Mouse (Mus musculus) urinary bladder, adult 18-20 months (tissue): ENCODE results near the gene Dlgap3.

Experiments
- DNase-seq, 2 experiments: peaks; one replicate each; pipeline ENCODE4 v3.0.0; 2022; ENCODE audit warnings: low spot score in 2 of 2, mixed read lengths in 2 of 2

Dlgap3 gene

DNA sequence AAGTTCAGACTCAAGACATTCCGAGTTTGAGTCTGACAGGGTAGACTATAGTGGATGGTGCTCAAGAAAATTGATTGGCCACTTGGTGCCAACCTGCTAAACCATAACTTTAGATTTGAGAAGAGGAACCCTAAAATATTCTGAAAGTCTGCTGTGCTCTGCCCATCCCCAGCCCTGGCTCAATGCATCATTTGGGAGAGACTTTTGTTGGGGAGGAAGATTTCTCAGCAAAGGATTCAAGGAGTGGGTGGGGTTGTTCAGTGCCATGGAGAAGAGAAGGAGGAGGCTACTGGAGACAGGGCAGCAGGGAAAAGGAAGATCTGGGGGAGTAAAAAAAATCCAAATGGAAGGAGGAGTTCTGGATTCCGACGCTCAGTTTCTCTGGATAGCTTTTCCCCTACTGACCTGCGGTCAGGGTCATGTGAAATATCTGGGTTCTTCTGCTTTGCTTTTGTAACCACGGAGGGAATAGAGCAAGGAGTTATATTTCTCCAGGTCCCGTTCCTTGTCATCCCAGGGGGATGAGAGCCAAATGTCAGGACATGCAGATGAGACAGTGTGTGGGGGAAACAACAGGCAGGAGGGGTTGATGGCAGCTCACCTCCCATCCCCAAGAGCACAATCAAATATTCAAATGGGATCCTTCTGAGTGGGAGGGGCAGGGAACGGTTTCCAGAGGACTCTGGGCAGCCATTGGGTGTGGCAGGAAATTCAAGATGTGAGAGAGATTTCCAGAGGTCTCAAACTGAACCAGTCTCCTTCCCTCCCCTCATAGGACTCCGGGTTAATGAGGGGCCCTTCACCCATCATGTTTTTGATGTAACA, 5.3 kb downstream of the Dlgap3 start:
- DNase-seq, result no peak

DNA sequence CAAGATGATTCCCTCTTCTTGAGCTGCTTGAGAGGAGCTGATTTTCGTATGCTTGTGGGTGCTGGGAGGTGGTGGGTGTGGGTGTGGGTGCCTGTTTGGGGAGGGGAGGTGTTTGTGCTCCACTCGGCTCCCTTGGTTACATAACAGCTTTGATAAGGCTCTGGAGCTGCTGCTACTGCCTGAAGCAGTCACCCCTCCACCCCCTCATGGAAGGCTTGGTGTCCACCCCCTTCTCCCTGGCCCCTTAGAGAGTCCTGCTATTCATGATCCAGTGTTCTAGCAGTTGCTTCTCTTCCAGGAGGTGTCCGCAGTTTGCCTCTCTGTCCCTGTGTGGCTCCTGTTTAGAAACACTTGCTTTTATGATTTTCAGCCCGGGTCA, 5.9 kb downstream of the Dlgap3 start:
- no peak for DNase-seq

DNA sequence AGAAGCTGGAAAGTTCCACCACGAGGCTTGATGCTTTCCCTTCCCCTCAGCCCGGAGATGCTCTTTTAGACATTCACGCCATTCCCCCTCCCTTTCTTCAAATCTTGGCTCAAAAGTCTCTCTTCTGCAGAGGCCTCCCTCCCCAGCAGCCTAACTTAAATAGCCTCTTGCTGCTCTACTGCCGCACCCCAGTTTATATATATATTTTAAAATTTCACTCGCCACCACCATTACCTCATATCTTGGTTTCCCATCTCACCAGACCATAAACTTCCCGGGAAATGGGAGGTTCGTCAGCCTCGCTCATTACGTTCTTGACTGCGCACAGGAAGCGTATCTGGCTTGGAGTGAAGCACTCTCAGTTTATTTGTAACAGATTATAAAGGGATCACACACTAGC, 9.0 kb downstream of the Dlgap3 start:
- DNase-seq, result no peak

DNA sequence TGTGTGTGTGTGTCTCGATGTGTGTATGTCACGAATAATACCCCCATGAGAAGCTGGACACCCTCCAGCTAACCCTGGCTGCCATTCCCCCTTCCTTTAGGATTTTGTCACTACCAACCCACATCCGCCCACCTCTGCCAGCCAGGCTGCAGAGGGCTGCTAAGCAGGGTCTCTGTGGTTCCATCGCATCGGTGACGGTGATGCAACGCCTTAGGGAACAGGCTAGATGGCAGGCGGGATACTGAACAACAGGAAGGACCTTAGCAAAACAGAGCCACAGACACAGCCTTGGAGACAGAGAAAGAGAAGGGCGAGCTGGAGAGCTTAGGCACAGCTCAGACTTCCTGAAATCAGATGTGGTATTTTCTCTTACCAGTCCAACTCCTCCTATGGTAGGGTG, 9.7 kb downstream of the Dlgap3 start:
- no peak for DNase-seq

DNA sequence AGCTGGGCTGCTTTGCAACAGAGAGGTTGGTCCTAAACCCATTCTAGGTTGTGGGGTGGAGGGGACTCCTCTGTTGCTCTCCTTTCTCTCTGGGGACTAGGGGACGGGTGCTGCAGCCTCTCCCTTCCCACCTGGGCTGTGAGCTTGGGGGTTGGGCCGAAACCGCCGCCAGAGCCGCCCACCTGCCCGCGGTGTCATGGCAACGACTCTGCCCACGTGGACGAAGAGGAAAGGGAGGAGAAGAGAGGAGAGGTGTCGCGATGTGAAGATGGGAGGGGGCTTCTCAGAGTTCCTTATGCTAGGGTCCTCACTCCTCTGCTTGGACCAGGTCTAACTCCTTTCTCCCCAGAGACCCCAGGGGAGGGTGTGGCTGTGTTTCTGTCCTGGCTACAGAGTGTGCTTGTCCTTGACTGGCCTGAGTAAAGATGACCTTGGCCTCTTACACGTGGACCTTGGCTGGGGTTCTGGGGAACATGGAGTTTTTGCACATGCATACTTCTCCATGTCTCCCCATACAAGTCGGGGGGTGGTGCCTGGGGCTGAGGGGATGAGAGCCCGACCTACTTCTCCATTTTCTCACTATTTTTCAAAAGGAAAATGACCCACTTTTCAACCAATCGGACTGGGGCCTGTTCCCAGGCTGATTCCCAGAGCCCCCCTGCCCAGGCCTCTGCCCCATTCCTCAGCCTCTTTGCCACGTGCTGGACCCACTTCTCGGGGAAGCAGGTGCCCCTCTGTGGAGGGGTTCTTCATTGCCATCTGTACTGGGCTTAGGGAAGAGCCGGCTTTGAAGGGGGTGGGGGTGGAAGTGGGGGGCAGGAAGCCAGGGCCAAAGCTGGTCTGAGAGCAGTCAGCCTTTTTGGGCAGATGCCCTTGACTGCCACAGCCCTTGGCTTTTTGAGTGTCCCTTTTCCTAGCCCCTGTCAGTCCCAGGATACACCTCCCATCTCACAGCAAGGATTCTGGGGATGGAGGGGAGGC, 10.8 kb downstream of the Dlgap3 start:
- no peak for DNase-seq

DNA sequence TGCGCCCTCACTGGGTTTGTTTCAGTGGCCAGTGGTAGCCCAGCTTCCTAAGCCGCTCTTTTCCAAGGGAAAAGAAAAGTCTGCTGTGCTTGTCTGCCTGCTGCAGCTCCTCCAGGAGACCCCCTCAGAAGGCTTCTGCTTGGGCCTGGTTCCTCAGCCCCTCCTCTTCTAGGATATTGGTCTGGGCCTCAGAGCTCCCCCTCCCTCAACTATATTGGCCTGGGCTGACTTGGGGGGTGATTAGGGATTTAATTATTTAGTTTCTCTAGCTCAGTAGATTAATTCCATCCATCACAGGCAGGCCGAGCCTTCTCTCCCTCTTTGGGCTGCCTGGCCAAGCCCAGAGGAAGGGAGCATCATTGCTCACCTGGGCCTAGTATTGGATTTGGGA, 11.4 kb downstream of the Dlgap3 start:
- no peak for DNase-seq

DNA sequence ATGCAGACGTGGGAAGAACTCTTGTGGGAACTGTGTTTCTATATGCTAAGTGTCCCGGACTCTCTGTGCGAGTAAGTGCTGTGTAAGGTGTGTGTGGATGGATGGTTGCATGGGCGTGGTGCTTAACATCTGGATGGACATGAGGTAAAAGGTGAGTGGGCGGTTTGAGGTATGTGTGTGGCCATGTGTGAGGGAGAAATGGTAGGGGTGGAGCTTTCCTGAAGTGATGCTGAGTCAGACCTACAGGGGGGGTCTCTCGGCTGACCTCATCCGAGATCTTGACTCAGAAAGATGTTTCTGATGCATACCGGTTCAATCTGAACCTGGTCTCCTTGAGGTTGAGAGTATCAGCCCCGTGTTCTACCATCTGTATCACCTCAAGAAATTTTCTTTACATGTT, 12.0 kb downstream of the Dlgap3 start:
- DNase-seq, result no peak

DNA sequence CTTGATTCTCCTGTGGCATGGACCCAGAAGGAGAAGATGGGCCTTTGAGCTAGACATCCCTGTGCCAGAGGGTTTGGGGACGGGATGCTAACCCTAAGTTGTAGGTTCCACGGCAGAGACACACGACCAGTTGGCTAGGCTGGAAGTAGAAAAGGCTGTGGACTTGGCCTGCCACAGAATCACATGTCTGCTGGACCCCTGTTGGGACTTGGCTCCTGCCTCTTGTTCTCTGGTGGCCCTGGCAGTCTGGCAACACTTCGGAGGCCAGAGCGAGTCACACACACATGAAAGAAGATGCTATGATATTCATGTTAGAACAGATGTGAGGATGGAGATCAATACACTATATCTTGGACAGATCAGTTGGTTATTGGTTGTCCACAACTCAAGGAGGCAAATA, 14.9 kb downstream of the Dlgap3 start:
- DNase-seq, result no peak

DNA sequence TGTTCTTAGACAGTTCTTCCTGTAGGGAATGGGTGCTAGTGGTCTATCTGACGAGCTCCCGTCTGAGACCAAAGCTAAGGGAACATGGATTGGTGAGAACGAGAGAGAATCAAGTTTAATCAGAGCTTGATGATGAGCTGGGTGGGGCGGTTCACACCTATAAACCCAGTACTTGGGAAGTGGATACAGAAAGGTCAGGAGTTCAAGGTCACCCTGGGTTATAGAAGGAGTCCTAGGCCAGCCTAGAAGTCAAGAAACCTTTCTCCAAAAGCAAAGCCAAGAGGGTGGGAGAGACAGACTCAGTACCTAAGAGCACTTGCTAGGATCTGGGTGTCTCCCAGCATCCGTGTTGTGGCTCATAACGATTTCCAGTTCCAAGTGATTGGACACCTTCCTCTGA, 21.9 kb downstream of the Dlgap3 start:
- DNase-seq, result no peak

DNA sequence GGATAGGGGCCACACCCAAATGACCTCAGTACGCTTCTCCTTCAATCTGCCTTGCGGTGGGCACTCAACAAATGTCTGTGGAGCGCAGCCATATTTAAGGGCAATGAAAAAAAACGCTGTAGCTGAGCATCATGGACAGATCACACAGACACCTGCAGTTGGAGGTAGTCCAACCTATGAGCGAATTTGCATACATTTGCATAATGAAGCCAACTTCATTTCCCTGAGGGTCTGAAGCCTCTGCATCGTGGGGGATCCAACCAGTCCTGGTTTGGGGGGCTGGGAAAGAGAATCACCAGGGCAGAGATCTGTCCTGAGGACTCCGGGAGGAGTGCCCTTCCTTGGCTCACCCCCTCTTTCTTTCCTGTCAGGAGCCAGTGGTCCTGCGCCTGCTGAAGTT, 23.7 kb downstream of the Dlgap3 start:
- DNase-seq, result no peak

DNA sequence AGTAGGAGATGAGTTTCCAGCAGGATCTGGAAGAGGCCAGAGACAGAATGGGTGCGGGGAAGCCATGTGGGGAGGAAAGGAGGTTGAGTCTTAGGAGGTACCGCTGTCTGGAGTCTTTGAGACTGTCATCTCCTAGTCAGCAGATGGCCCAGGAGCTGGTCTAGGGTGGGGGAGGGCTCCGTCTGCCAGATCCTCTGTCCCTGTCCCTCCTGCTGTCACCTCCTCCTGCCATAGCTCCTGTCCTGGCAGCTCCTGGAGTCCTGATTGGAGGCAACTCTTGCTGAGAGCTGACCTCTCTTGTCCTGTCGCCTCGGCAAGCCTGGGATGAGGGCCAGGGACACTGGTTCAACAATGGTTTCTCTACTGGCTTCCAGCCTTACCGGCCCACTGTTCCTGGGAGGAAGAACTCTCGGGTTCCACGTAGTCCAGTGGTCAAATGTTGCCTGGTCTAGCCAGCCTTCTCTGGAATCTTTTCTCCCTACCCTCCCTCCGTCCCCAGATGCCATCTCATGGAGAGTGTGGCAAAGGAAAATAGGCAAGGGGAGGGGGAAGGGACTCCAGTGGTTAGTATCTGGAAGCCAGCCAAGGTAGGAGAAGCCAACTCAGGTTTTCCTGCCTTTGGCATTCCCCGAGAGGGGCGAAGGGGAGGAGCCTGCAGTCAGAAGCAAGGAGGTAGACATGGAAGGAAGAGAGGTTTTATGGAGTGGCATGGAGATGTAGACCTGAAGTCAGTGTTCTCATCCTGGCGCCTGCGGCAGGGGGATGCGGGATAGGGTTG, 24.6 kb downstream of the Dlgap3 start:
- DNase-seq, result no peak

DNA sequence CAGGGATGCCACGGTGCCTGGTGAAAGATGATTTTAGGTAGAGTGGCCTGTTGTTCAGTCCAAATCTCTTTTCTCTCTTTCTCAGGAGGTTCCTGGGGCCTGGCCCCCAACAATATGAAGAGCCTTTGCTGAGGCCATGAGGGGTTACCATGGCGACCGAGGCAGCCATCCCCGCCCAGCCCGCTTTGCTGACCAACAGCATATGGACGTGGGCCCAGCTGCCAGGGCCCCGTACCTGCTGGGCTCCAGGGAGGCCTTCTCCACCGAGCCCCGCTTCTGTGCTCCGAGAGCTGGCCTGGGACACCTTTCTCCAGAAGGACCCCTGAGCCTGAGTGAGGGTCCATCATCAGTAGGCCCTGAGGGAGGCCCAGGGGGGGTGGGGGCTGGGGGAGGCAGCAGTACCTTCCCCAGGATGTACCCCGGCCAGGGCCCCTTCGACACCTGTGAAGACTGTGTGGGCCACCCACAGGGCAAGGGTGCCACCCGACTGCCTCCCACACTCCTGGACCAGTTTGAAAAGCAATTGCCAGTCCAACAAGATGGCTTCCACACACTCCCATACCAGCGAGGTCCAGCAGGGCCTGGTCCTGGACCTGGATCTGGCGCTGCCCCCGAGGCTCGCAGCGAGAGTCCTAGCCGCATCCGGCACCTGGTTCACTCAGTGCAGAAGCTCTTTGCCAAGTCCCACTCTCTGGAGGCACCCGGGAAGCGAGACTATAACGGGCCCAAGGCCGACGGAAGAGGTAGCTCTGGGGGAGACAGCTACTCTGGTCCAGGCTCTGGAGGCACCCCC, 25.7 kb downstream of the Dlgap3 start:
- DNase-seq, result no peak

DNA sequence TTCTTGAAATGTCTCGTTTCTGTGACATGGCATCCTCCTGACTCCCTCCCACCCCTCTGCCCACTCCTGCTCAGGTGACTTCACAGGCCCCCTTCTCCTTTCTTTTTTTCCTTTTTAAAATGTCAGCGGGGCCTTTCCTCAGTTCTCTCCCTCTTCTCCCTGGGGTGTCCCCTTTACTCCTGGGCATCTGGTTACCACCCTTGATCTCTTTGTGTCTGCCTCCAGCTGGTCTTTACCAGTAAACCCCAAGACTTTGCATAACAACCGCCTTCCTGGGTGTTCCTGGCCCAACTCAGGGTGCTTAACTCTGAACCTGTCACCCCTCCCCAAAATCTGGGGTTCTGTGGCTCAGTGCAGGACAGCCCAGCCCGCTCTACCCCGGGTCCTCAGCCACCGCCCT, 29.6 kb downstream of the Dlgap3 start:
- DNase-seq, result no peak

DNA sequence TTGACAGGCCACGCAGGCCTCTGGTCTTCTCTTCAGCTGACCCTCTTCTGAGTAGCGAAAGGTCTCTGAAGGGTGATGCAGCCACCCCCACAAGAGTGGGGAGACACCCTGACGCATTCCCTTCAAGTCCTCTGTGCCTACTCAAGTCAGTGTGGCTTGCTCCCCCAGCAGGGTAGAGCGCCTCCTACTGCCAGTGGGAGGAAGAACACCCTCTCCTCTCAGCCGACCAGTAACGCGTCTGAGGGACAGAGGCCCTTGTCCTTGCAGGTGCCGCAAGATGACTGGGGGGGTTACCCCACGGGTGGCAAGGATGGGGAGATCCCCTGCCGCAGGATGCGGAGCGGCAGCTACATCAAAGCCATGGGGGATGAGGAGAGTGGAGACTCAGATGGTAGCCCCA, 30.4 kb downstream of the Dlgap3 start:
- no peak for DNase-seq

DNA sequence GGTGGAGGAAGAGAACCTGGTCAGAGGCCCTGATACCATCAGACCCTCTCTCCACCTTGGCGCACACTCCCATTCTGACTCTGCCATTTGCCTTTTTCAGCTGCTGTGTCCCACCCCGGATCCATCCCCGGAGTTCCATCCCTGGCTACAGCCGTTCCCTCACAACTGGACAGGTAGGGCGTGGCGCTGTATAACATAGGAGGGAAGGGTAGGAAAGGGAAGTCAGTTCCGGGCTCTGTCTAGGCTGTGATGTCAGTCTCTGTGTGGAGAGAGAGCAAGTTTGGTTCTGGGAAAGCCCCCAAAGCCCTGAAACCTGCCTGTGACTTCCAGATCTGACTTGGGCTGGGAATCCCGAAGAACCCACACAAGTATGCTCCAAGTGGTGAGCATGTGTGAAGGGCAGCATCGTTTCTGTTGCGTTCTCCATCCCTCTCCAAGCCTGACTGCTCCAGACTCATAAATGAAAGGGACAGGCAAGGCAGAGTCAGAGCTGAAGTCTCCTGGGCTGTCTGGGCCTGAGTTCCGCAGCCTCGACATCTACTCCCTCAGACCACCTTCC, 31.2 kb downstream of the Dlgap3 start:
- DNase-seq, result no peak

DNA sequence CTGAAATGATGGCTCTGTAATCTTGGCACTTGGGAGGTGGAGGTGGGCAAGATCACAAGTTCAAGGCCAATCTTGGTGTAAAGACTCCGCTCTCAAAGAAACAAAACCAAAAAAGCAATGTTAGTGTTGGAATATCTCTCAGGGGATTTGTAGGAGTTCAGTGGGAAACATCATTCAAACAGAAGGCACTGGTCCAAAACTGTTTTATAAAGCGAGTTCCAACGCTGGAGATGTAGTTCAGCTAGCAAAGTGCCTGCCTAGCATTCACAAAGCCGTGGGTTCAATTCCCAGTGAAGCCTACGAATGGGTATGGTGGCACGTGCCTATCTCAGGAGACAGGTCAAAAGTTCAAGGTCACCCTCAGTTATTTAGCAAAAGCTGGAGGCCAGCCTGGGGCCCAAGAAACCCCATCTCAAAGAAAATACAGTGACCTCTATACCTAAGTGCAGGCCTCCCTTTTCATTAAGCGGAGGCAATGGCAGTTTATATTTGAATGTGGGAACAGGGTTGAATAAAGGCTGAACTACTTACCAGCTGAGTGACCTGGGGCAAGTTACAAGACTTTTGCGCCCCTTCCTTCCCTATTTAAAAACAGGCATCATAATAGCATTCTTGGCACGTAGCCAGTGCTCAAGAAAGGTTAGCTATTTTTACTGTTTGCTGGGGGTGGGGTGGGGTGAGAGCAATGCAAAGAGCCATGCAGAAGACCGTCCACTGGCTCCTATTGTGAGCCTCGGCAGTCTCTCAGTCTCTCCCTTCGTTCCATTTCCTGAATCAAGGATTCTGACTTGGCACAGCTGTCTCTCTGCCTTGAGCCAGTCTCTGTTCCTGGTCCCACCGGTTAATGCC, 32.0 kb downstream of the Dlgap3 start:
- no peak for DNase-seq

DNA sequence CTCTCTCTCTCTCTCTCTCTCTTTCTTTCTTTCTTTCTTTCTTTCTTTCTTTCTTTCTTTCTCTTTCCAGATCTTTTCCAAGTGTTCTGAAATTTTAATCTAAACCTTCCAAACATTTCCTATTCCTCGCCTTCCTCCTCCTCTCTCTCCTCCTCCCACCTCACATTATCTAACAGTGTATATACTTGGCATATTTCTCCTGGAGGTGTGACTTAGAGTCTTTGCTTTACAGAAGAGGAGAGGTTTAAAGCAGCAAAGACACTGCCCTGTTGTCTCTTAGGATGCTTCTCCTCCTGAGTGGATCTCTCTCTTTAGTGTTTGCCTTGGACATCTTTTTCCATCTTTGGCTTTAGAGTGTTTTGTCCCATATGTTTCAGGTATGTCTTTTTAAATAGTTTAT, 34.1 kb downstream of the Dlgap3 start:
- DNase-seq, result no peak

DNA sequence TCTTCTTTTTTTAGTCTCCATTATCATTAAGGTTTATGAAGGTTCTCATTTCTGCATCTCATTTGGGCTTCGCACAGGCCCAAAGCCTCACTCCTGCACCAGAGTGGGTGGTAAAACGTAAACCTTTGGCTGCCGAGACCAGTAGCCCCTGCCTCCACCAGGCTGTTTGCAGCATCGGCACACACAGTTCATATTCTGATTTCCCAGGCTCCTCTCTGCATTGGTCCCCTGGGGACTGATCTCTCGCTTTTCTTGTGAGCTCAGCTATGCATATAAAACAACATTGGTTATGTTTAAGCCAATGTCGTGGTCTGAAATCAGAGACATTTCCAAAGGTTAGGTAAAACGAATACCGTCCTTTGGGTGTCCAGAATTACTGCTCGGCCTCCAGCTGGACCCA, 42.3 kb downstream of the Dlgap3 start:
- DNase-seq, result no peak

DNA sequence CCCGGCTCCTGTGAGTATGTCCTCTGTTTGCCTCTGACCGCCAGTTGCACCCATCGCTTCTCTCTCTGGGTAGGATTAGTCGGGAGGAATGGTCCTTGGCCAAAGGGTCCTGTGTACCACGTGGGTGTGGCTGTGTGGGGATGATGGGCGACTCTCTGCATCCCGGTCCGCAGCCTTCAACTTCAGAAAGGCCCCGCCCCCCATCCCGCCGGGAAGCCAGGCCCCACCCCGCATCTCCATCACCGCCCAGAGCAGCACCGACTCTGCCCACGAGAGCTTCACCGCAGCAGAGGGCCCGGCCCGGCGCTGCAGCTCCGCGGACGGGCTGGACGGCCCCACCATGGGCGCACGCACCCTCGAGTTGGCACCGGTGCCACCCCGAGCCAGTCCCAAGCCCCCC, 45.5 kb downstream of the Dlgap3 start:
- no peak for DNase-seq

DNA sequence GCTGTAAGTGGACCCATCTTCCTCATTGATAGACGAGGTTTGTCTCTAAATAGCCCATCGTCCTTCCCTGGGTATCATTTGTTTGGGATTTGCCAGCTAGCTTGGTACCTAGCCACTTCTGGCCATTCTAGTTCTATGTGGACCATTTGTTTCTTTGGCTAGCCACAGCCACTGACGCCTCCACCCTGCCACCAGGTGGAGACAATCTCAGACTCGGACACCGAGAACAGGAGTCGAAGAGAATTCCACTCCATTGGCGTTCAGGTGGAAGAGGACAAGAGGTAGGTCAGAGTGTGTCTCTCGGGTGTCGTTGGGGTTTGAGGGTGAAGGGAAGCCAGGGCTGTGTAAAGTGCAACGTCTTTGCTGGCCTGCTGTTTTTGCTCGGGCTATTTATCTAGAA, 46.1 kb downstream of the Dlgap3 start:
- no peak for DNase-seq
